Mouse (Mus musculus): Measurements from ENCODE around the gene Vmn1r233. TPM values are rescaled to one million over a fixed set of nuclear protein-coding genes. Genes with fewer than 3 reads are reported as not detected.

The Vmn1r233 gene
- not detected in 2 replicates for polyA plus RNA-seq (2012; rRNA removed)

DNA sequence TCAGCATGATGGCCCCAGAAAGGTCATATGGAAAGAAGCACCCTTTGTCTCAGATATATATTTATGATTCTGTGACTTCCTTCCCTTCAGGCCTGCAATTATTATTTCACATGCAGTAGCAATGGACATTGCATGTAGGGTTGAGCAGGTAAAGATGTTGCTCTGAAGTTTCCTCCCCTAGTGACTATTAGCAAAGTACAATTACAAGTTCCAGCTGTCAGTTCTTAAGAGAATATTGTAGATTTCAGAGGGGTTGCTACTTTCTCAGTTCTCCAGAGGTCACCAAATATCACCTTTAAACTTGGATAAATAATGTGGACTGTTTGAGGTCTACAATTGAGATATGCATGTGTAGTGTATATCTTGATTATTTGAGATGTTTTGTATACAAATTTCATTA, at the start of gene Vmn1r233:
TSS of gene Vmn1r233 (minus strand) at position 101 of the 400 bp plus-strand sequence.

DNA sequence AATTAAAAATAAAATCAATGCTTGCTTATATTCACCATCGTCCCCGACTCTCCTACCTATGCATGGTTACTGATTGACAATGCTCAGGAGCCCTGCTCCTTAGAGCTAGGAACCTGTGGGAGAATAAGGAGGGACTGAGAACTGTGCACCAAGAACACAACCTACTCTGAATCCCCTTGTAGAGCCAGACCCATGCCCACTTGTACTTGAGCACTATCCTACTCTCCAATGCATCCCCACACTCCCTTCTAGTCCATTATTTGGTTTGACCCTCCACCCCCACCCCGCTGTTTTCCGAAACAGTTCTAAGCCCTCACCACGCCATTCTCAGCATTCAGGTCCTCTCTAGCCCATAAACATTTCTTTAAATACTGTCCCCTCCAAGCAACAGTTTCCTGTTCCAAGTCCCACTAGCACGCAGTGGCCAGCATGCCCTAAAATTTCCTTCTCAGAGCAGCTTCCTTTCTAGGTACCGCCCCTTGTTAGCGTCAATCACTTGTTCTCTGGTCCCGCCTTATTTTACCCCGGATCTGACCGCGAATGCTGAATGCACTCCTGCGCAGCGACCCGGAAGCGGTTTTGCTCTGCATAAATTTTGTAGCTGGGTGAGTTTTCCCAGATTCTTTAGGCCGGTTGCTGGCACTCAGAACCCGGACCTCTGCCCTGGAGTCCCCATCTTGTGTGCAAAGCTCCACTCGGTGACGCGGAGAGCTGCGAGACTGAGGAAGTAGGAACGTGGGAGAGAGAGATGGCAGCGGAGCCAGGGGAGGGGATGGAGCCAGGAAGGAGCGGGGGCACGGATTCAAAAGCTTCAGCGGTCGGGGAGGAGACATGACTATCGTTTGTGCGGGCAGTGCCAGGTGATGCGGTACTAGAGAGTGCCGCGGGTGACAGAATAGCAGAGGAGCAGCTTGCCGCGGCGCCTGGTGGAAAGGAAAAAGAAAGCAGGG, 12.4 kb upstream of the Vmn1r233 start, which contains the start of gene Zfp160:
TSS of gene Zfp160 (plus strand) at position 522 of the 950 bp plus-strand sequence.

DNA sequence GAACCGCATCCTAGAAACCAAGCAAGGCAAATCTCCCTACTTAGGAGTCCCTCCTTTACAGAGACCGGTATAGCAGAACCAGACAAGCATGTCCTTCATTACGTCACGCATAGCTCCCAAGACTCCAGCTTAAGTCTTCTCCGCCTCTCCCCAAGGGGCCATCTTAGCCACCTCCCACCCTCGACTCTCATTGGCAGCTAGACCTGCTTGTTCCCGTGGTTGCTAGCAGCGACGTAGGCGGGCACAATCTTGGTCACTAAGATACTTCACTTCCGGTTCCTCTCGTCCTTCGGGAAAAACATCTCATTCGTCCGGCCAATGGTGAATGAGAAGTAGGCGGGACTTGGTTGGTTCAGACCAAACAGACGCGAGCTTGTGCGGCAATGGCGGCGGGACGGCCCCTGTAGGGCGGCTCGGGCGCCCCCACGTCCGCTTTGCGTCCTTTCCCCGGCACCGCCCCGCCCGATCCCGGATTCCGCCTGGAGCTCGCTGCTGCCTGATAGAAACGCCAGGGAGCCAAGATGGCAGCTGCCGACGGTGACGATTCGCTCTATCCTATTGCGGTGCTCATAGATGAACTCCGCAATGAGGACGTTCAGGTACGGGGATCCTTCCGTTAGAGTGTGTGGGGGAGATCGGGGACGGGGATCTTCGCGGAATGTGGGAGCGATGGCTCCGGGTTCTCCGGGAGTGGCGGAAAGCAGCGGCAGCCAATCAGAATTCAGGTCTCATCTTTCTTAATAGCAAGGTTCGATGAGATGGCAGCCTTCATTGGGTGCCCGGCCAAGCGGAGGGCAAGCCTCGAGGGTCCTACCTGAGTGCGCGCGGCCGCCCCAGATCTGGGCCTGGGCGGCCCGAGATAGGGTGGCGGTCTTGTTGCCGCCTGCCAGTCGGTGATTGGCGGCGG, 51.0 kb downstream of the Vmn1r233 start, which contains the start of gene Ppp2r1a:
TSS of gene Ppp2r1a (plus strand) at position 327 of the 907 bp plus-strand sequence.

Other genes starting within 250 kb of the Vmn1r233 start
- gene Vmn1r228, start 210.3 kb downstream of the Vmn1r233 start, polyA plus RNA-seq (2012; rRNA removed): not detected in 2 replicates
- gene Vmn1r229, start 184.9 kb downstream of the Vmn1r233 start, polyA plus RNA-seq (2012; rRNA removed): not detected in 2 replicates
- gene Vmn1r230, start 156.0 kb downstream of the Vmn1r233 start, polyA plus RNA-seq (2012; rRNA removed): not detected in 2 replicates
- gene Vmn1r231, start 91.4 kb downstream of the Vmn1r233 start, polyA plus RNA-seq (2012; rRNA removed): not detected in 2 replicates
- gene Vmn1r232, start 76.8 kb downstream of the Vmn1r233 start, polyA plus RNA-seq (2012; rRNA removed): not detected in 2 replicates
- gene Ppp2r1a, start 51.2 kb downstream of the Vmn1r233 start, polyA plus RNA-seq (2012; rRNA removed): 189 and 212 TPM in 2 replicates
- 1.1 and 2.2 TPM in 2 replicates for gene Zfp160, start 12.4 kb upstream of the Vmn1r233 start, polyA plus RNA-seq (2012; rRNA removed)
- not detected in 2 replicates for gene Vmn1r234, start 229.6 kb upstream of the Vmn1r233 start, polyA plus RNA-seq (2012; rRNA removed)

Measured in ovary, adult 2 months (tissue).